Mouse (Mus musculus) liver, postnatal 0 days (tissue): ENCODE measurements at regions not wholly inside any gene's neighbourhood (a gene's known extent, or its start where the extent isn't known, plus 50 kb on each side); places are given as distances from the start of the nearest gene placed in this dataset.
"Not testable (repeated sequence)": the region's sequence is repeated elsewhere in the genome, so short reads cannot be mapped to it uniquely, and the experiment has no call there.

Source experiments
- ATAC-seq: fragments of 200-750 bp; cut with Nextera tagmentation; 2 replicates; pipeline ENCODE4 v1.8.0; 2017; ENCODE audit warnings: mild to moderate bottlenecking, moderate library complexity
- DNase-seq: peaks from one replicate; pipeline ENCODE4 v3.0.0-alpha.2; 2016
- H3K27ac ChIP-seq: fragments of 300-500 bp; sonication (generic); 2 replicates; pipeline ENCODE4 v1.5.1; 2014; ENCODE audit warnings: antibody characterized with exemption, moderate library complexity, mild to moderate bottlenecking, low read depth
- H3K27me3 ChIP-seq: fragments of 300-500 bp; sonication (generic); 2 replicates; pipeline ENCODE4 v1.6.1; 2014; ENCODE audit warnings: low read length, control low read depth, mixed read lengths; ENCODE audit not compliant: insufficient read depth
- H3K36me3 ChIP-seq: fragments of 300-500 bp; sonication (generic); replicated peaks from 2 replicates; pipeline ENCODE4 v1.6.1; 2014; ENCODE audit warnings: mild to moderate bottlenecking, control low read depth, low read length, moderate library complexity, mixed read lengths; ENCODE audit not compliant: insufficient read depth
- H3K4me1 ChIP-seq: fragments of 300-500 bp; sonication (generic); 2 replicates; pipeline ENCODE4 v1.6.1; 2014; ENCODE audit warnings: antibody characterized with exemption, mild to moderate bottlenecking, control low read depth; ENCODE audit not compliant: insufficient read depth
- H3K4me2 ChIP-seq: fragments of 300-500 bp; sonication (generic); 2 replicates; pipeline ENCODE4 v1.6.1; 2014; ENCODE audit warnings: low read depth, mild to moderate bottlenecking, low read length, moderate library complexity, mixed read lengths
- H3K4me3 ChIP-seq: fragments of 300-500 bp; sonication (generic); 2 replicates; pipeline ENCODE4 v1.5.1; 2014; ENCODE audit warnings: low read depth, low read length
- H3K9ac ChIP-seq: fragments of 300-500 bp; sonication (generic); replicated peaks from 2 replicates; pipeline ENCODE4 v1.6.1; 2014; ENCODE audit warnings: mild to moderate bottlenecking, moderate library complexity
- H3K9me3 ChIP-seq: fragments of 300-500 bp; sonication (generic); 2 replicates; pipeline ENCODE4 v1.6.1; 2016; ENCODE audit warnings: mild to moderate bottlenecking, control low read depth, low read length, mixed read lengths
- CTCF ChIP-seq: sonication (generic); IDR thresholded peaks from 2 replicates; pipeline ENCODE4 v1.5.1; 2016; ENCODE audit warnings: antibody characterized with exemption, low read depth
- EP300 ChIP-seq: IDR thresholded peaks from 2 replicates; pipeline ENCODE4 v1.6.1; 2016; ENCODE audit warnings: antibody characterized with exemption, low read depth, mild to moderate bottlenecking
- WGBS: fragments of 180-500 bp; shearing (Covaris S2); extraction: QIAGEN DNeasy Blood & Tissue Kit; methylation state at CpG from one replicate; pipeline ENCODE4 v1.1.7; 2014; ENCODE audit not compliant: insufficient replicate concordance; 5-methylcytosine and 5-hydroxymethylcytosine counted together

DNA sequence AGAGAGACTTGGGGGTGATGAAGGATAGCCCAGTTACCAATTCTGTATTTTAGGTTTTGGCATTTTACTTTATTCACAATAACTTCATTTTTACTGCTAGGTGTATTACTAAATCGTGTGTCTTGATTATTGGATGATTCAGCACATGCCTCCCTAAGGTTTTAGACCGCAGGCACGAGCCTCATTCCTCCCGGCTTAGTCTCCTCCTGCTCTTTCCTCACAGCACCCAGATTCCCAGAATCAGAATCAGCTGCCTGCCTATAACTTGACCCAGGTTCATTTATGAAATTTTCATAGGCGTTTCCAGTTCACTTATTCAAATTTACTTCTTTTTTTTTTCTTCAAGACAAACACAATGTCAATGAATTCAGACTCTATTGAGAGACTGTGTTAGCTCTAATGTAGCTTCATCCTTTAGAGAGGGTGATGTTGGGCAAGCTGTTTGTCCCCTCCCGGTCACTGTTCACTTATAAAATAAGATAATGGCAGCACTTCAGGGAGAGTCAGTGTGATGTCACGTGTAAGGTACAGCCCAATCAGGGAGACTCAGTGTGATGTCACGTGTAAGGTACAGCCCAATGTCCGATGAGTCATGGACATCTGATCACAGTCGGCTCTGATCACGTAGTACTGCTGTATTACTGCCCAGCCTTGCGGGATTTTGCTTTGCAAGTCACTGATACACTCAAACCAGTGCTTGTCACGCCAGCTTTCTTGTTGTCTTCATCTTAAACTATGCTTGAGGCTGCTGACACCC lies 127.6 kb upstream of the Daam1 start:
- Histone ChIP-seq H3K4me1 (no peaks in the 10 kb centered on the region), H3K27ac (no peak overlapping the region), H3K36me3 (no peaks in the 10 kb centered on the region), H3K9me3 (peaks cover 3% of the 10 kb centered on the region; the same call in 1 of the 2 replicates), H3K4me3 (no peak overlapping the region), H3K27me3 (no peaks in the 10 kb centered on the region), H3K4me2 (no peak overlapping the region), H3K9ac (no peak overlapping the region)
- TF ChIP-seq CTCF (no peak), EP300 (no peak)
- ATAC-seq: no peak
- no peak for DNase-seq
- WGBS: 79% methylated on average over 13 of the region's 13 CpGs

DNA sequence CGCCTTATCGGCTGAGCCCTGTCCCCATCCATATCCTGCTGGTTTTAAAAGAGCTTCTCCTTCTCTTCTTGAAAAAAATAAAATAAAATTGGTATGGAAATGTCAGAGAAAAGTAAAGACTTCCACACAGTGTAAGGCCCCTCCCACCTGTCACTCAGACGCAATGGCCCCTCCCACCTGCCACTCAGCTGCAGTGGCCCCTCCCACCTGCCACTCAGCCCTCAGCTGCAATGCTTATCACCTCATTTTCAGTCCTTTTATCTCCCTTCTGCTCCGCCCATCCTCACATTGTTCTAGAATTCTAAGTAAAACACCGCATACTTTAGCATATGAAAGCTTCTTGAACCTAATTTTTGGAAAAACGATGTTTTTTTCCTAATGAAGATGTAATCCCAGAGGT lies 126.4 kb upstream of the Daam1 start:
- no peak for ATAC-seq
- 60% methylated on average over 6 of the region's 6 CpGs for WGBS
- TF ChIP-seq CTCF (no peak), EP300 (no peak)
- DNase-seq: no peak
- Histone ChIP-seq H3K4me3 (no peak overlapping the region), H3K4me2 (no peak overlapping the region), H3K4me1 (no peaks in the 10 kb centered on the region), H3K36me3 (no peaks in the 10 kb centered on the region), H3K9me3 (peaks cover under 1% of the 10 kb centered on the region; the same call in 1 of the 2 replicates), H3K27ac (no peak overlapping the region), H3K9ac (no peak overlapping the region), H3K27me3 (no peaks in the 10 kb centered on the region)

DNA sequence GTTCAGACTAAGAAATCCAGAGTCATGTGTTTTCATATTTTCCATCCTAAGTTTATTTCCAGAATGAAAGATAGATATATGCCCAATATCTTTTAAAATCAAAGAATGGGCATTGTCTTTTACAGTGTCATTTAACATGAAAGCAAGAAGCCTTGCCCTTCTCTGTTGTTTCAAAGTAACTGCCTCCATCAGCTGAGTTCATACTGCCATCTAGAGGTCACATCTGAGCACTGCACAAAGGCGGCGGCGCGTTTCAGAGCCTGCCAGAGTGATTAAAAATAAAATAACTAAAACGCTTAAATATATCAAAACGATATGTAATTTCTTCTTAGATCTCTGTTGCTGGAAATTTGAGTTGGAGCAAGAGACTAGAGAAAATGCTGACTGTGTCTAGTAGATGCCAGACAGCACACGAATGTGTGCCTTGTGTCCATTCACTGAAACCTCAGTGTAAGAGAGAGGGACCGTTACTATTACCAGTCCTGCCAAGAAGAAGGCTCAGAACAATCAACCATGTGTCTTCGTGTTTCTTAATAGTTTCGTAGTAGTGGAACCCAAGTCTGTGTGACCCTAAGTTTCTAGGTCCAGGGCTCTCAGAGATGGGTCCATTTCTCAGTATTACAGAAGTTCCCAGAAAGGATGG lies 123.0 kb upstream of the Daam1 start:
- Histone ChIP-seq H3K9ac (no peak overlapping the region), H3K9me3 (no peaks in the 10 kb centered on the region), H3K27me3 (no peaks in the 10 kb centered on the region), H3K4me1 (no peaks in the 10 kb centered on the region), H3K36me3 (no peaks in the 10 kb centered on the region), H3K4me3 (no peak overlapping the region), H3K4me2 (no peak overlapping the region), H3K27ac (no peak overlapping the region)
- 28% methylated on average over 10 of the region's 10 CpGs for WGBS
- peak; percentile 58 for DNase-seq
- TF ChIP-seq CTCF: peak; percentile 87
- TF ChIP-seq EP300: no peak
- no peak for ATAC-seq

DNA sequence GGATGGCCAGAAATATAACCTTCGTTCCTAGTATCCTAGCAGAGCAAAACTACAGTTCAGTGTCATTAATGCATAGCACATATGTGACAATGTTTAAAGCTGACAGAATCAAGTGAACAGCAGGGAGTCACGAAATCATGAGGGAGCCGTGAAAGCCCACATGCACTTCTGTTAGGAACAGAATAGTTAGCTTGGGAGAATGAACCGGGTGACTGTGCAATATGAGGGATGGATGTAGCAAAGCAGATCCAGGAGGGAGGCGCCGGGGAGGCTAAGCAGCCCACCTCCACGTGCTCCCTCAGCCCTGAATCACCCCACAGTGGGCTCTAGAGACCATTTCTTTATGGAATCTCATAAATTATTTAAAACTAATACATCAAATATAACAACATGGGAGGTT lies 116.3 kb upstream of the Daam1 start:
- DNase-seq (no peak), ATAC-seq (no peak)

DNA sequence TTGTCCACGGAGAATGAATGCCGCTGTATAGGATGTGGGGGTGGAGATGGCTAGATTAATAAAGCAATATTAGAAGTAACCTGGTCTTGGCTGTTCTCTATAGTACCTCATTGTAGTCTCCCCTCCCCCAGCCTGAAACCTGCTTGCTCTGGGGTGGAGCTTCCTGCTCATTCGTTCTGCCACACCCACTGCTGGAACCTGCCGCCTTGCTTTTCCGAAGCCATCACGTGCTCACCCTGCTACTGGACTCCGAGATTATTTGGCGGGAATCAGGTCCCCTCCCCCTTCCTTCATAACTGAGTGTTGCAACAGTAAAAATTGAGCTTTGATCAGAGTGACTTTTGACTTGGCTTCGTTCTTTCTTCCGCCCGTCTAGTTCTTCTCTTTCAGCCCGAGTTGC lies 112.5 kb upstream of the Daam1 start:
- not testable (repeated sequence) for H3K4me3 ChIP-seq, H3K4me1 ChIP-seq, H3K36me3 ChIP-seq, H3K4me2 ChIP-seq, ATAC-seq, DNase-seq, H3K27ac ChIP-seq, H3K27me3 ChIP-seq, H3K9me3 ChIP-seq, H3K9ac ChIP-seq
- 64% methylated on average over 12 of the region's 12 CpGs for WGBS

More for the DNA sequence above, 116.3 kb upstream of the Daam1 start:
- Histone ChIP-seq H3K36me3 (no peaks in the 10 kb centered on the region), H3K4me1 (no peaks in the 10 kb centered on the region), H3K9ac (no peak overlapping the region), H3K9me3 (no peaks in the 10 kb centered on the region), H3K4me2 (no peak overlapping the region), H3K4me3 (no peak overlapping the region), H3K27me3 (no peaks in the 10 kb centered on the region), H3K27ac (no peak overlapping the region)
- TF ChIP-seq EP300: no peak
- no peak for TF ChIP-seq CTCF
- whole genome bisulfite sequencing: 68% methylated on average over 7 of the region's 7 CpGs

DNA sequence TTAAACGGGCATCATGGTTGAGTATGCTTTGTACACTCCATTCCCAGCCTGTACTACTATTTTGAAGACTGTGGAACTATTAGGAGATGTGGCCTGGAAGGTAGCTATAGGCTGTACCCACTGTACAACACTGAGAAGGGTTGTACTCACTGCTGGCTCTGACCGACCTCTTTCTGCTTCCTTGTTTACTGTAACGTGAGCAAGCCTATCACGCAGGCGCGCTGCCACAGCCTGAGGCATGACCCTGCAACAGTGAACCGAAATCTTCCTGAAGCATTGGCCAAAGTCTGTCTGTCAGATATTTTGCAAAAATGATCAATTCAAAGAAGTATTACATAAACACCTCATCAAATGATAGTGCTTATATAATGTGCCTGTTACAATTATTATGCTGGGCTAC lies 112.0 kb upstream of the Daam1 start:
- DNase-seq (no peak), ATAC-seq (no peak)
- Histone ChIP-seq H3K36me3 (no peaks in the 10 kb centered on the region), H3K9me3 (no peaks in the 10 kb centered on the region), H3K4me1 (no peaks in the 10 kb centered on the region), H3K27ac (no peak overlapping the region), H3K4me3 (no peak overlapping the region), H3K9ac (no peak overlapping the region), H3K4me2 (no peak overlapping the region), H3K27me3 (no peaks in the 10 kb centered on the region)
- 69% methylated on average over 7 of the region's 7 CpGs for WGBS
- TF ChIP-seq EP300 (no peak), CTCF (no peak)
